ENCODE assay signal across 13 mouse cellular contexts in the genomic region with DNA sequence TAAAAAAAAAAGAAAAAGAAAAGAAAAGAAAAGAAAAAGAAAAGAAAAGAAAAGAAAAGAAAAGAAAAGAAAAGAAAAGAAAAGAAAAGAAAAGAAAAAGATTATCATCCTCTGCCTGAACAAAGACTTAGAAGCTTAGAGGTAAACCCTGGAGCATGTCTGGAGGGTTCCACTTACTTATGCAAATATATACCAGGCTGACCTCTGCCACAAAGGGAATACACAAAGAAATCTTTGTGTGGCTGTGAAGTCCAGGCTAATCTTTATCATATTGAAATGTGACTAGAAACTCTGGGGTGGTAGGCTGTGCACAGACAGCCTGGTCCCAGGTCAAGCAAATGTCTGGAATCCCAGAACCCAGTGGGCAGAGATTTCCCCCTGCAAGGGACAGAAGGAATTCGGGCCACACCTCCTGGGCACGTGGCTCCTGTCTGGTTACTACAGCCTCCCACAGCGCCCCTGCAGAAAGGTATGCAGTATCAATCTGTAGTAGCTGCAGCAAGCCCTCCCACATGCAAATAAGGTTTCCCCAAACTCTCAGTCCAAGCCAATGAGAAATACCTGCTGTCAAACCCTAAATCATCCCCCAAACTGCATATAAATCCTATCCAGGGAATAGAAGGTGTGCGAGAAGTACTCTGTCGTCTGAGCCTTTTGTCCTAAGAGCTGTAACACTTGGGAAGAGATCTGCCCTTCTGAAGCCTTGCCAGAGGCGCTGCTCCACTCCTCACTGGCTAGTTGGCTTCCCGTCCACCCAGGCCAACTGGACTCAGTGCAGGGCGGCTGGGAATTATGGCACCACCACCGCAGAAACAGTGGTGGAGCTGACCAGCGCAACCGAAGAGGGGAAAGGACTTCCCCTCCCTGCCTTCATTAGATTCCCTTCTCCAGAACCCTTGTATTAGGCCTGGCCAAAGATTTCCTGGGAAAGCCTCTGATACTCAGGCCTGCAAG.
DNase-seq lines count a peak whose midpoint lies in the region; ATAC-seq and TF ChIP-seq lines count a peak whose summit lies in the region.
"Had no signal": no experiment of that assay in that cellular context is flagged by ENCODE, and none has a peak within 500 bp of the region (broad histone marks: within the 10 kb centered on the region; RNA-seq: fewer than 3 reads in every experiment).

No protein-coding gene starts in this region.

- H3K9me3 ChIP-seq in hindbrain, embryonic 12.5 days (replicated peaks) = no peaks in the 10 kb centered on the region
- H3K9me3 ChIP-seq in hindbrain, postnatal 0 days (ENCODE audit: low read length) = no peaks in the 10 kb centered on the region
- H3K9me3 ChIP-seq in limb, embryonic 10.5 days (replicated peaks) = no peaks in the 10 kb centered on the region
- H3K9me3 ChIP-seq: heart, embryonic 10.5 days; limb, embryonic 13.5 days had no signal

- no peak overlapping the region for H3K9ac ChIP-seq in hindbrain, embryonic 12.5 days
- no peak overlapping the region for H3K9ac ChIP-seq in hindbrain, postnatal 0 days (replicated peaks; ENCODE audit: low read length)
- H3K9ac ChIP-seq: limb, embryonic 13.5 days had no signal

- no peak overlapping the region for H3K27ac ChIP-seq in hindbrain, embryonic 12.5 days
- no peak overlapping the region for H3K27ac ChIP-seq in hindbrain, postnatal 0 days
- H3K27ac ChIP-seq in limb, embryonic 10.5 days = 0 out of 2 replicates have a peak overlapping the region, but pooled peaks have one; percentile 36
- H3K27ac ChIP-seq: heart, embryonic 10.5 days; limb, embryonic 13.5 days had no signal

- peaks cover 7% of the 10 kb centered on the region; the same call in 1 of the 2 replicates for H3K4me1 ChIP-seq in hindbrain, embryonic 12.5 days
- H3K4me1 ChIP-seq in hindbrain, postnatal 0 days (ENCODE audit: insufficient read depth, low read length) = no peaks in the 10 kb centered on the region
- no peaks in the 10 kb centered on the region for H3K4me1 ChIP-seq in limb, embryonic 10.5 days
- H3K4me1 ChIP-seq: heart, embryonic 10.5 days; limb, embryonic 13.5 days had no signal

- H3K4me3 ChIP-seq in hindbrain, embryonic 12.5 days = no peak overlapping the region
- H3K4me3 ChIP-seq in hindbrain, postnatal 0 days (ENCODE audit: low read length) = no peak overlapping the region
- no peak overlapping the region for H3K4me3 ChIP-seq in limb, embryonic 10.5 days
- H3K4me3 ChIP-seq: heart, embryonic 10.5 days; limb, embryonic 13.5 days had no signal

- peak; percentile 67; the same call in 1 of the 2 replicates for ATAC-seq in hindbrain, embryonic 12.5 days (ENCODE audit: low FRiP score)
- no peak for ATAC-seq in hindbrain, postnatal 0 days

- DNase-seq in hindbrain, postnatal 0 days (ENCODE audit: low spot score) = no peak
- peak; percentile 84 for DNase-seq in ES-CJ7 (ENCODE audit: low read depth, low spot score)
- peak; percentile 13 for DNase-seq in WW6 (ENCODE audit: low read depth, low spot score)
- DNase-seq in limb, embryonic 10.5 days (ENCODE audit: low spot score) = peak; percentile 31
- DNase-seq in frontal cortex, postnatal 10 days (ENCODE audit: low spot score in 2 of 2) = no peak
- no peak for DNase-seq in left cerebral cortex, adult 11 months (ENCODE audit: low spot score)
- DNase-seq: adrenal gland, adult 2 months; layer of hippocampus, adult 9-11 months; lung, postnatal 36 days; retina, postnatal 1 day had no signal

- no peaks in the 10 kb centered on the region for H3K36me3 ChIP-seq in hindbrain, embryonic 12.5 days
- H3K36me3 ChIP-seq in hindbrain, postnatal 0 days (ENCODE audit: insufficient read depth, low read length) = no peaks in the 10 kb centered on the region
- no peaks in the 10 kb centered on the region for H3K36me3 ChIP-seq in limb, embryonic 10.5 days
- H3K36me3 ChIP-seq: heart, embryonic 10.5 days; limb, embryonic 13.5 days had no signal

- WGBS in hindbrain, embryonic 12.5 days = 44% methylated on average over 11 of the region's 11 CpGs
- 44% methylated on average over 11 of the region's 11 CpGs for WGBS in hindbrain, postnatal 0 days
- WGBS in limb, embryonic 10.5 days = 51% methylated on average over 11 of the region's 11 CpGs

- no peak for TF ChIP-seq CTCF in hindbrain, postnatal 0 days (IDR thresholded peaks at IDR 0.05; ENCODE audit: low read depth)

- no peak overlapping the region for H3K4me2 ChIP-seq in hindbrain, embryonic 12.5 days (replicated peaks)
- no peak overlapping the region for H3K4me2 ChIP-seq in hindbrain, postnatal 0 days (ENCODE audit: low read depth, low read length)
- H3K4me2 ChIP-seq: limb, embryonic 13.5 days had no signal

- no peaks in the 10 kb centered on the region for H3K27me3 ChIP-seq in hindbrain, embryonic 12.5 days
- no peaks in the 10 kb centered on the region for H3K27me3 ChIP-seq in hindbrain, postnatal 0 days (ENCODE audit: insufficient read depth, low read length)
- H3K27me3 ChIP-seq in limb, embryonic 10.5 days (ENCODE audit: low read depth, poor library complexity, severe bottlenecking) = no peaks in the 10 kb centered on the region
- H3K27me3 ChIP-seq: limb, embryonic 13.5 days had no signal

Comparison
In these comparisons a context has a peak if more than half of its experiments do, and no peak if none do; other contexts are left out.
1. DNase-seq: peak in ES-CJ7 (single experiment), WW6 (single experiment) and limb, embryonic 10.5 days (single experiment); none in hindbrain, postnatal 0 days (single experiment), frontal cortex, postnatal 10 days (0 of 2) and left cerebral cortex, adult 11 months (single experiment).